Mouse (Mus musculus) gastrocnemius, adult 18-20 months (tissue): ENCODE measurements at regions not wholly inside any gene's neighbourhood (a gene's known extent, or its start where the extent isn't known, plus 50 kb on each side); places are given as distances from the start of the nearest gene placed in this dataset.
A peak's percentile ranks its signal among the peaks of the same experiment; 100 is the strongest.

Experiments used
- DNase-seq: peaks from one replicate; pipeline ENCODE4 v3.0.0; 2021; ENCODE audit warnings: low spot score

DNA sequence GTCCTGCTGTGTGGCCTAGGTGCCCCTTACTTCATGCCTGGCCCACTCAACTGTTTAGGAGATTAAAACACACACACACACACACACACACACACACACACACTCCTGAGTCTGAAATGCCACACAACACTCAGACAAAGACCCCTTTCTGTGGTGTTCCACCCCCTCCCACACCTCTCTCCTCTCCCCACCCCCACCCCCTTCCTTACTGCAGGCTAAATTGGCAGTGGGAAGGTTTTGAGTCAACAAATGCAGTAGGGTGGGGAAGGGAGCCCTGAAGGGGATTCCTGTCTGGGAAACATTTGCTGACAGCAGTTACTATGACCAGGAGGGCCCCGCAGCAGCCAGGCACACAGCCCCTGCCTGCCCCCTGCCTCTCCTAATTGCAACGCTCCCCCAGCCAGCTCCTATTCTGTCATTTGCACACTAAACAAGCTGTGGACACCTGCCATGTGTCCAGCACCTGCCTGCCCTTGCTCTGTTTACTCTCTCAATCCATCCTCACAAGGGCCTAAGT lies 69.5 kb downstream of the Ephb3 start:
- DNase-seq: no peak

DNA sequence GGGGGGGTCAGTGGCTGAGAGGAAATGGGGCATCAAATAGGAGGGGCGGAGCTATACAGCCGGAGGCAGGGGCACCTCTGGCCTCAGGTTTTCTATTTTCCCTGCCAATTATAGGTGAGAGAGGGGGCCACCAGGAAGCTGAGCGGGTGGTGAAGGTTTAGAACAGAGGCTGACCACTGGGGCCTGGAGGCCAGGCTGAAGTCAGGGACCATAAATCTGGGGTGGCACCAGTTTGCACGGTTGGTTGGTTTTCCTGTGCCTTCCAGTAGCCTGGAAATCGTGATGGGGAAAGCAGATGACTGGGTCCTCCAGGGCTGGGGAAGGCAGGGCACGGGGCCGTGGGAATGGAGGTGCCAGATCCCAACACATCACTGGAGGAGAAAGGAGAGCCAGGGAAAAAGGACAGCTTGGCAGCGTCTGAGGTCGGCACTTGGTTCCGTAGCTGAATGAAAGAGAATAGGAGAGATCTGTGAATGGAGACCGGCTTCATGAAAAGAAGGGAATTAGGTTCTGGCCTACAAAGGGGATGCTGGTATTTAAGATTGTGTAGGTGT lies 73.3 kb downstream of the Ephb3 start:
- no peak for DNase-seq

DNA sequence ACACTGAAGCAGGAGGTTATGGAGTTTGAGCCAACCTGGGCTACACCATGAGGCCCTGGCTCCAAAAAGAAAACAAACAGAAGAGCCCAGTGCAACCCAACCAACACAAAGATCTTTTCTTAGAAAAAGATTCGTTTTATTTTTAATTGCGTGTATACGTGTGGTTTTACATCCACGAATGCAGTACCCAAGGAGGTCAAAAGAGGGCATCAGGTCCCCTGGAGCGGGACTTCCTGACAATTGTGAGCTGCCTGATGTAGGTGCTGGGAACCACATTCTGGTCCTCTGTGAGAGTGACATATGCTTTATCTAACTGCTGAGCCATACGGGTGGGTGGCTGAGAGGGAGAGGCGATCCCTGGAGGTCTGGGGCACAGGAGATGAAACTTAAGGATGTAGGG lies 73.8 kb downstream of the Ephb3 start:
- DNase-seq: no peak

DNA sequence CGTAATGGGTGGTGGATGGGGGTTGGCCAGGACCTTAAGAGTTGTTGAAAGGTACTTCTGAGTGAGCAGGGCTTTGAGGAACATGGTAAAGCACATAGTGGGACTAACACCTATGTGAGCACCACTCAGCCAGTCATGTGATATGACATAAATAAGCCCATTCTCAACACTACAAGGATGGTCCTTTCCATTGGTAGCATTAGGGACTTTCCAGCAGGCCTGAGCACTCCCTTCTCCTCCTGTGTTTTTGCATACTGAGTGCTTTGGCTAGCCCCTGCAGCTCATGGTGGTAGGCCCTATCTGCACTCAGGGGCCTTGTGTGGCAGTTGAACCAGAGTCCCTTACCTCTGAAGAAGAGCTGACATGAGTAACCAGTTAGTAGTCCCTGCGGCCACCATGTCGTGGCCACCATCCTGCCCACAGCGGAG lies 75.7 kb downstream of the Ephb3 start:
- no peak for DNase-seq

DNA sequence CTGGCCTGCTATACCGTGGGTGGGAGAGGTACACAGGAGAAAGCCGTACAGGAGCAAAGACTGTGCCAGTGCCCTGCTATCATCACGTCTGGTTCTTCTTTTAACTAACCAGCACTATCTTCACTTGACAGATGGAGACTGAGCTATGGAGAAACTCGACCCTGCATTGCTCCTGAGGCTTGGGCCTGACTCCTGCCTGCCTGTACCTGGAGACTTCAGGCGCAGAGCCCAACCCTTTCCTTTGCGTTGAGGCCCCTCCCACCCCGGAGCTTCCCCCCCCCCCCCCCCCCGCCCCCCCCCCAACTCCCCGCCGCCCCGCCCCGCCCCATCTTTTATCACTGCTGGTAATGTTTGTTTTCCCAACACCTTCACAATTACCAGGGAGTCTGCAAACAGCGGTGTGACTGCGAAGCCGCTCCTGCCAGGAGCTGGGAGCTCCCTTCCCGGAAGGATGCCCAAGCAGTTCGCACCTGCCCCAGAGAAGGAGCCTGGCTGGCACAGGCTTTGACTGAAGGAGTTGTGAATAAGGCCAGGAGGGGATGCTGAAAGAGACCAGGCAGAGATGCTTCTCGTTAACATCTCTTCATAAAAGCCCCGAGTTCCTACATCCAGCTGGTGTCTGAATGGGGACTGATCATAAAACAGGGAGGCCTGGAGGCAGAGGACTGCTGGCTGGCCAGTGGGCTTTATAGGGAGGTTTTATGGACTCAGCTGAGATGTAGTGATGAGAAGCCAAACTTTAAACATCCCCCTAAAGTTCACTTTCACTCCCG lies 77.6 kb downstream of the Ephb3 start:
- no peak for DNase-seq

DNA sequence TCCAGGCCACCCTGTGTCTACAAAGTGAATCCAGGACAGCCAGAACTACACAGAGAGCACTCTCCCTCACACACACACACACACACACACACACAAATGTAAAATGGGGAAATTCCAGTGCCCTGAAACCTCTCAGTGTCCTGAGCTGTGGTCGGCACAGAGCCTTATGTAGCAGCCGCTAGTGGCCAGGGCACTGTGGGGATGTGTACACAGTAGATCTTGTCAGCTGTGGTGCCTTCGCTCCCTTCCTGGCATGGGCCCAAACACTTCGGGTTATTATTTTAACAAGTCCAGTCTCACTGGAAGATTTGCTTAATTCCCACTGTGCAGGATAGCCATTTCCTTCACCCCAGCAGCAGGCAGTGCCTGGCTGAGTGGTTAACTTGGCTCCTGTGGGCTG lies 81.5 kb downstream of the Ephb3 start:
- DNase-seq: no peak

DNA sequence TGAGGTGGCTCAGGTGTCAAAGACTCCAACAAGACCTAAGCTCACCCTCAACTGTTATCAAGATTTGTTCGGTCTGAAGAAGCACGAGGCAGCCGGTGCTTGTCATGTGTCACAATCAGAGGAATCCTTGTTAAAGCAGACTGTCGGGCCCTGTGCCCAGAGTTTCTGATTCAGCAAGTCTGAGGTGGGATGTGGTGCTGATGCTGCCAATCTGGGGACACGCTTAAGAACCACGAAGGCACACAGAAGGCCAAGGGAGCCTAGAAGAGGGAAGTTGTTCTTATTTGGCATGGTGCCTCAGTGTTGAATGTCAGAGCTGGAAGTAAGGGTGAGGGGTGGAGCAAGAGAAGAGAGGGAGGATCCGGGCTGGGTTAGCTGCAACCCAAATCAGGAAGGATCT lies 85.0 kb downstream of the Ephb3 start:
- DNase-seq: peak; percentile 40

DNA sequence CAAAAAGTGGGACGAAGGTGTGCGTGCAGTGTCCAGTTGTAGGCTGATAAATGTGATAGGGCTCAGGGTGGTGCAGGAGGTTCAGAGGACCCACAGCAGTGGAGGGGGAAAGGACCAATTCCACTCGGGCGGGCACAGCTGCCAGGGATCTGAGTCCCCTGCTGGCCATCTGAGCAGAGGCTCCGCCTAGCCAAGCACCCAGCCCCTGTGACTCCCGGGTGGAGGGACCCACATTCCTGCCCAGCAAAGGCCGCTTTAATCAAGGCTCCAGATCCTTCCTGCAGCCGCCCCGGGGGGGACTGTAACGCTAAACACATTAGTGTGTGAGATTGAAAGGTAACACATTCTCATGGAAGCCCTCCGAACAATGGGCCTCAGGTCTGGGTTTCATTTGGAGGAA lies 88.5 kb downstream of the Ephb3 start:
- DNase-seq: no peak

DNA sequence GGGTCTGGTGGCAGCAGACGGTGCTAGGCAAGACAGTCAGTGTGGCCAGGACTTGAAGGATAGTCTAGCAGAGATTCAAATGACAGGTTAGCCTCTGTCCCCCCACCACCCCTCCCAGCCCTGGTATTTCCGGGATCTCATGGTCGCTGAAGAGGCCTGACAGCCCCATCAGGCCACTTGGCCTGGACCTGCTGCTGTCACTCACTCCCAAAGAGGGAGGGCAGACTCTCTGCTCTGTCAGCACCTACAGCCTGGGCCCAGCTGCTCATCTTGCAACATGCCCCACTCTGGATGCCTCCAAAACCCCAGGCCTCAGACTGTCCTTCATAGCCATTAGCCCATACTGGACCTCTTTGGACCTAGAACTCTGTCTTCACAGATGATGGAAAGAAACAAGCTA lies 89.0 kb downstream of the Ephb3 start:
- peak; percentile 42 for DNase-seq

DNA sequence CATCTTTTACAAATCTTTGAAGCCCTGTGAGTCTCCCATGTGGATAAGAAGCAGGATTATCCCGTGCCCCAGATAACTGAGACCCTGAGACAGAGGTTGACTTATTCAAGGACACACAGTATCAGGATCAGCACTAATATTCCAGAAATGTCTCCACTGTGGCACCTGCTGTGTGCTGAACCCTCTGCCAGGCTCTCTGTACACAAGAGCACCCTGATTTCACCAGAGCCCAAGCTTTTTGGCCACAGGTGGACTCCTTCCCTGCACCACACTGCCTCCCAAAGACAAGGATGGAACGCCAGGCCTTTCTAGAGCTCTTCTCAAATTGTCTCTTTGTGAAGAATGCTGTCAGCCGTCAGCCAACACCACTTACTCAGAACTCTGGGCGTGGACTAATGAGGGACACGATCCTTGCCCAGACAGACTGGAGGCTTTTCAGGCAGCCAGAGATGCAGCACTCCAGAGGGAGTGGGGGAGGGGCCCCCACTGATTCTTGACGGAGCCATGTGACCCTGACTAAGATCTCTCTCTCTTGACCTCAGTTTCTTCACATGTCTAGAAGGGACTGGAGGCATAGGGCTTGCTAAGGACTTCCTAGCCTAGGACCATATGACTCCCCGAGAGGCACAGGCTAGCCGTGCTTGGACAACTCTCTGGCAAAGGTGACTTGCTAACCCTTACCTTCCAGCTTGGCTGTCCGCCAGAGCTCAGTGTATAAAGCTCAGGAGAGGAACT lies 90.3 kb downstream of the Ephb3 start:
- peak; percentile 54 for DNase-seq

DNA sequence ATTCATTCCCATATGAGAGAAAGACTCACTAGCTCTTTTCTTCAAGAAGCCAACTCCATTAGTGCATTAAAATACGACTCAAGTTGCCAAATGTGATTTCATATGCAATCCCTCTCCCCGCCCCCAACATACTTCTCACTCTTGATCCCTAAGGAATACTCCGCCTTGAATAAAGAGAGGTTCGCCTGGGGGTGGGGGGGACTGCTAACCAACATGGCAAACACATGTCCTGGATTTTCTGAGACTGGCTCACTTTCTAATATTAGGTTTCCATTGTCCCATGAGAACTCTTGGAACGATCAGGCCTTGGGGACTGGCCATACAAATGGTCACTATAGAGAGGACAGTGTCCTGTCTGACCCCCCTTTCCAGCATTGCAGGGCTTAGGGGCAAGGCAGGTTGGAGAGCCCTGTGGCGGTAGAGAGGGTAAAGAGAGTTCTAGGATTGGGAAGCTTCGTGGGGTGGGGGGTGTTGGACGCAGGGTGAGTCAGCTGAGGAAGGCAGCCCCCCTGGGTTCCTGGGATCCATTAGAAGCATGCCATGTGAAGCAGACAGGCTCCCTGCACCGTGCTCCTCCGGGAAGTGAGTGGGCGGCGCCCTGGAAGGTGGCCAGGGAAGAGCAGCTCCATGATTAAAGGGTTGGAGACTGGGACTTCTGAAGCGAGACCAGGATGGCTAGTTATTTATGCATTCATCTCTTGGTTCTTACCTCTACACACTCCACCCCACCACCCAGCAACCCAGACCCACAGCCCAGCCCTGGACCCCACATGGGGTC lies 91.6 kb downstream of the Ephb3 start:
- DNase-seq: peak; percentile 15

DNA sequence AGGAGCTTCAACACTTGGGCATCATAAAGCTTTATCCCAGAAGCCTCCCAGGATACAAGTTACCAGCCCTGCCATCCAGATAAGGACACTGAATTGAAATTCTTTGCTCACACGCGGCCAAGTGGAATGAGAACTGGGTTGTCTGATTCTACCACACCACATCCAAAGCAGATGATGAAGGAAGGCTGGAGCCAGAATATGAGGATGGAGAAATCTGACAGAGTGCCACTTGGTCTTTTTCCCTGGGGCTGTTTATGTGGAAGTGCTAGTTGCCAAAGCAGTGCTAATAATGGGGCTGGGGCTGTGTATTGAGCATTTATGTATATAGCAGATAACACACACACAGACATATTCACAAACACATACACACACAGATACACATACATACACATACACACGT lies 92.2 kb downstream of the Ephb3 start:
- no peak for DNase-seq

DNA sequence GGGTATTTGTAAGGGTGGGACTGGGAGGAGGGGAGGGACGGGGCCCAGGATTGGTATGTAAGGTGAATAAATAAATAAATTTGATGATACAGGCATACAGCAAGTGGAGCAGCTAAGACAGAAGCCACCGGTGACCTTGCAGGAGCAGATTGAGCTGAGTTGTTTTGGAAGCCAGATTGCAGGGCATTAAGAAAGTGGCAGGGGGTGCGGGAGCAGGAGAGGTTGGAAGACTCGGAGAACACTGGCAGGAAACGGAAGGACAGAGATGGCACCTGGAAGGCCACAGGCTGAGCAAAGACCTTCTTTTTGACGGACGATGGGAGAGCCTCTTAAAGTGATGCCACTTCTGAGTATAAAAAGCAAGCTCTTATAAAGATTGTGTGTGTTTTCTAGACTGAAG lies 94.3 kb downstream of the Ephb3 start:
- DNase-seq: no peak

DNA sequence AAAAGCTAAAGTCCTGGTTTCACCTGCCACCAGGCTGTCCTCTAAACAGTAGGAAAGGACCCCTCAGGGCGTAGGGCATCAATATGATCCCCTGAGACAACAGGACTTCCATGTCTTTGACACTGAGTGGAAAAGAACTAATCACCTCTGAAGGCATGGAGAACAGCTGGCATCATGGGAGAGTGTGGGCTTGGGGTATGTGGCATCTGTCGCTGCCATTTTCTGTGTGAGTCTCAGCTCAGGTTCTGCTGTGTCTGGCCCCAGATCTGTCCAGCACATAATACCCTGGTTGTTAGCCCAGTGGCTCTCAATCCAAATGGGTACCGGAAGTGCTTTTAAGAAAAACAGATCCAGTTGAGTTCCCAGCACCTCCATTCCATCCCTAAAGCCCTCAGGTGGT lies 101.3 kb downstream of the Ephb3 start:
- DNase-seq: no peak

DNA sequence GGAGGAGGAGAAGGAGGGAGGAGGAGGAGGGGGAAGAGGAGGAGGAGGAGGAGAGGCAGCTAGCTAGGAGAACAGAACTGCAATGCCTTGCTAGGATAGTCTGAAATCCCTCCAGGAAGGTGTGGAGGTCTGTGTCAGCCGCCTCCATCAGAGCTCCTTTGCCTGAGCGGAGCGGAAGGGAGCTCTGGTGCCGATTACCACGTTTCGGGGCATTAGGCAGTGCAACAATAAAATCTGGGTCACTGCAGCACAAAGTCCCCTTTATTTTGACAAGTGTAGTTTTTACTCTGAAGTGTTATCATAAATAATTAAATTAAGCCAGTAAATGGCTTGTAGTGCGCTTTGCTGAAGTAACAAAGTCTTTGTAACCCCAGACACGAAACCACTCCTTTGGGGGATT lies 104.0 kb downstream of the Ephb3 start:
- DNase-seq: no peak

DNA sequence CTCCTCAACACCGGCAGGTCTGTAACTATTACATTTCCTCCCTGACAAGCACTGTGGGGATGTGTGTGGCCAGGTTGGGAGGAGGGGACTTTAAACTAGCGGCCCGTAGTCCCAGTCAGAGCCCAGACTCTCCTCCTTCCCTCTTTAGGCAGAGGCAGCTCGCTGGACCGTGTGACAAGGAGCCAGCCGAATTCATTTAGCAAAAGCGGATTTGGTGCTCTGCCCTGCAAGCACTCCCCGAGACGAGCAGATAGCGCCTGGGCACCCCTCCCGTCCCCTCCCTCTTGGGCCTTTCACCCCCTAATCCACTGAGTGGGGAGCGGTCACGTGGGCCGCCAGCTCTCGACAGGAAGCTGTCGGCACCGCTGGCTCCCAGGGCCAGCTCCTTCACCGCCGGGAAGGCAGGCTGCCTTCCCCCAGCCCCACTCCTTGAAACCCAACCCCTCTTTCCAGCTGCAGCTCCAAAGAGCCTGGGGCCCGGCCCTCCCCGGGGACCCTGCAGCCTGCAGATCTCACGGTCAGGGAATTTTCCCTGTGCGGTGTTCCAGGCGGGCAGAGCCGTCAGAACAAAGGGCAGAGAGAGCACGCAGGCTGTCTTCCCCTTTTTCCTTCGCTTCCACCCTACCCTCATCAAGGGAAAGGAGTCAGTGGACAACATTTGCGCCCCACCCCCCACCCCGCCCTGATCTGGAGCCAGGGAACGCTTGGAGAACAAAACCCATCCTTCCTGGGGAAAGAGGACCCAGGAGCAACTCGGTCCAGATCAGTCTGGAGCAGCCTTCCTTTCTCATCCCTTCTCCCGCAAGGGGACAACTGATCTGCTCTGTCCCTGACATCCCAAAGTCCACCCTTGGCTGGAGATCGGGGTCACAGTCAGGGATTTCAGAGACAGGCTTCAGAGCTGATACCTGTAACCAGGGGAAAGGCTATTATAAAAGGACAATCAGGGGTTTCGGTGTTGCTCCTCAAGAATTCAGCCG lies 106.4 kb downstream of the Ephb3 start:
- DNase-seq: peak; percentile 68

DNA sequence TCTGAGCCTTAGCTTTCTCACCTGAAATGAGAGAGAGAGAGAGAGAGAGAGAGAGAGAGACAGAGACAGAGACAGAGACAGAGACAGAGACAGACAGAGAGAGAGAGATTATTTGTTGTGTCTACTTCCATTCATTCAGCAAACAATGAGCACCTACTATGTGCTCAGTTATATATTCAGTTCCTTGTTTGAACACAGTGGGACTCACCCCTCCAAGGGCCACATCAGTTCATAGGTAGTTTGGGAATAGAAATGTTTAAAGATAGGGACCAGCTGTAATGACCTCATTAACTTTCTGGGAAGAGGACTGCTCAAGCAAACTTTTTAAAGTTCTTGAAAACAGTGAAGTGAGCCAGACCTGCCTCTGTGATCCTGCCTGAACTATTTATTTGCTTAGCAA lies 107.2 kb downstream of the Ephb3 start:
- no peak for DNase-seq

DNA sequence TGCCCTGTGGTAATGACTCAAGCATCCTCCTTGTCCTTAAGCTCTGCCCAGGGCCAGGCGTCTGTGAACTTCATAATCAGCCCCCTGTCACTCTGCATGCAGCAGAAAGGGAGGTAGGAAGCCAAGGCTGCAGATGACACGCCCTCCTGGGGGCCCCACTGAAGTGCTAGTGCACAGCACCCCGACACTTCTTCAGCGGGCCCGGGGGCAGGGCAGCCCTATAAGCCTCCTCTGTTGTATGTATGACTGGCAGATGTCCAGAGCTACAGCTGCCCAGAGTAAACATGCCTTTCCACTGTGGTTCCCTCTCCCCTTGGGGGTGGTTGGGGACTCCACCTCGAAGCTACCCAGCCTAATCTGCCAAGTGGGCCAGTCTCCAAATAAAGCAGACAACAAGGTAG lies 107.2 kb upstream of the Vps8 start:
- no peak for DNase-seq

DNA sequence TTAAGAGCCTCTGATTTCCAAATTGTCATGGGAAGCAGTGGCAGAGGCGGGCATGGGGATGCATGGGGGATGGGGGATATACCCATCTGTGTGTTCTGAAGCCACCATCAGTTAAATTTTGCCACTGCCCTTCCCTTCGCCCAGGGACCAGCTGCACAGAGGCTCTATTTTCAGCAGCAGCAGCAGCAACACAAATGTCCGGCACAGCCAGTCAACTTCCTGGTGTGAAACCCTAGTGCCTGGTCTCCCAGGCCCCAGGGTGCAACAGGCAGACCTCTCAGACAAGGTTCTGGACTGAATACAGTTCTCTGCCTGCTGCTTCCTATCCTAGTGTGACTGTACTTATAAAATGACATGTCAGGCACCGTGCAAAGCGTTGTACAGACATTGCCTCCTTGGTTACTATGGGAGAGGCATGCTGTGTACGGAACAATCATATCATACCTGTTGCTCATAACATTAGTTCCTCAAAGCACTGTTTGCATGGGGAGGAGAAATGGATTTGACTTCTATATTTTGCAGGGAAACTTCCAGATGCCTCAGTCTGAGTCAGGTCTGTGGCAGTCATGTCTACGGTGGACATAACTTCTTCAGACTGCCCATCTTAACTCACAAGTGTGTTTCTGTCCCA lies 104.8 kb upstream of the Vps8 start:
- DNase-seq: no peak
